Mouse (Mus musculus) lung, adult 2 months (tissue): ENCODE measurements at regions not wholly inside any gene's neighbourhood (a gene's known extent, or its start where the extent isn't known, plus 50 kb on each side); places are given as distances from the start of the nearest gene placed in this dataset.

Experiments
- CTCF ChIP-seq: fragments of 200-500 bp; IDR thresholded peaks from 2 replicates; pipeline ENCODE4 v1.5.1; 2011; ENCODE audit warnings: mild to moderate bottlenecking, low read length, control low read depth; ENCODE audit not compliant: insufficient read depth
- POLR2A ChIP-seq: fragments of 200-500 bp; IDR thresholded peaks from 2 replicates; pipeline ENCODE4 v1.6.1; 2011; ENCODE audit warnings: low read depth, mild to moderate bottlenecking, control low read depth, low read length, borderline replicate concordance; ENCODE audit errors: extremely low read depth

GRCm38 (mm10) chr9:31687686-31688397, 223.6 kb upstream of the Tmem45b start:
- no peak for TF ChIP-seq CTCF
- TF ChIP-seq POLR2A, result no peak
